In genomic region chr14:16547492-16548199, GRCm38 (mm10) we compare ENCODE assay signal across 12 mouse cellular contexts.
DNase-seq lines count a peak whose midpoint lies in the region; ATAC-seq lines count a peak whose summit lies in the region.
"Had no signal": no experiment of that assay in that cellular context is flagged by ENCODE, and none has a peak within 500 bp of the region (broad histone marks: within the 10 kb centered on the region; RNA-seq: fewer than 3 reads in every experiment).

No protein-coding gene starts in this region.

- no peaks in the 10 kb centered on the region for H3K4me1 ChIP-seq in kidney, embryonic 15.5 days
- H3K4me1 ChIP-seq in midbrain, embryonic 13.5 days (replicated peaks) = no peaks in the 10 kb centered on the region
- H3K4me1 ChIP-seq: hindbrain, embryonic 15.5 days had no signal

- H3K27ac ChIP-seq in kidney, embryonic 15.5 days = peak overlapping the region; percentile 8; the same call in 1 of the 2 replicates
- no peak overlapping the region for H3K27ac ChIP-seq in midbrain, embryonic 13.5 days
- H3K27ac ChIP-seq: hindbrain, embryonic 15.5 days; limb, embryonic 12.5 days had no signal

- DNase-seq in frontal cortex, adult 2 months (ENCODE audit: extremely low spot score in 1 of 2, low spot score in 1 of 2) = peak; percentile 14 to 19
- no peak for DNase-seq in frontal cortex, postnatal 25 days (ENCODE audit: low spot score in 2 of 2)
- DNase-seq in kidney, postnatal 10 days = no peak
- peak; percentile 70 for DNase-seq in cerebellum, adult 9-10 months
- DNase-seq in skeletal muscle tissue, adult 2 months (ENCODE audit: low read depth, low spot score) = peak; percentile 53
- no peak for DNase-seq in T-cell, adult 2 months (ENCODE audit: low spot score)
- DNase-seq: lung, adult 18-20 months; thymus, adult 18-20 months had no signal

- H3K9me3 ChIP-seq in kidney, embryonic 15.5 days (replicated peaks) = no peaks in the 10 kb centered on the region
- H3K9me3 ChIP-seq in midbrain, embryonic 13.5 days = no peaks in the 10 kb centered on the region
- H3K9me3 ChIP-seq: hindbrain, embryonic 15.5 days; limb, embryonic 12.5 days had no signal

- WGBS in kidney, embryonic 15.5 days = 61% methylated on average over 6 of the region's 6 CpGs
- WGBS in midbrain, embryonic 13.5 days = 81% methylated on average over 6 of the region's 6 CpGs

- H3K36me3 ChIP-seq in kidney, embryonic 15.5 days = peaks cover 45% of the 10 kb centered on the region
- H3K36me3 ChIP-seq in midbrain, embryonic 13.5 days = no peaks in the 10 kb centered on the region
- H3K36me3 ChIP-seq: hindbrain, embryonic 15.5 days; limb, embryonic 12.5 days had no signal

- no peak overlapping the region for H3K4me2 ChIP-seq in kidney, embryonic 15.5 days
- no peak overlapping the region for H3K4me2 ChIP-seq in midbrain, embryonic 13.5 days (replicated peaks)
- H3K4me2 ChIP-seq: hindbrain, embryonic 15.5 days; limb, embryonic 12.5 days had no signal

- ATAC-seq in kidney, embryonic 15.5 days (replicated peaks; ENCODE audit: low FRiP score) = no peak
- no peak for ATAC-seq in midbrain, embryonic 13.5 days

- H3K4me3 ChIP-seq in kidney, embryonic 15.5 days (replicated peaks) = no peak overlapping the region
- H3K4me3 ChIP-seq in midbrain, embryonic 13.5 days (replicated peaks) = no peak overlapping the region
- H3K4me3 ChIP-seq: hindbrain, embryonic 15.5 days; limb, embryonic 12.5 days had no signal

- no peak overlapping the region for H3K9ac ChIP-seq in kidney, embryonic 15.5 days
- H3K9ac ChIP-seq in midbrain, embryonic 13.5 days (replicated peaks) = no peak overlapping the region
- H3K9ac ChIP-seq: hindbrain, embryonic 15.5 days; limb, embryonic 12.5 days had no signal

- no peaks in the 10 kb centered on the region for H3K27me3 ChIP-seq in kidney, embryonic 15.5 days
- no peaks in the 10 kb centered on the region for H3K27me3 ChIP-seq in midbrain, embryonic 13.5 days
- H3K27me3 ChIP-seq: hindbrain, embryonic 15.5 days; limb, embryonic 12.5 days had no signal

Comparison
In these comparisons a context has a peak if more than half of its experiments do, and no peak if none do; other contexts are left out.
1. DNase-seq: peak in frontal cortex, adult 2 months (2 of 2), cerebellum, adult 9-10 months (single experiment) and skeletal muscle tissue, adult 2 months (single experiment); none in frontal cortex, postnatal 25 days (0 of 2), kidney, postnatal 10 days (single experiment) and T-cell, adult 2 months (single experiment).